Comparison of ENCODE assay signal across 23 mouse cellular contexts in genomic region chr4:107967966-107968682, GRCm38 (mm10). TPM values are rescaled to one million over a fixed set of nuclear protein-coding genes. Genes with fewer than 3 reads are reported as not detected.
DNase-seq lines count a peak whose midpoint lies in the region; ATAC-seq and TF ChIP-seq lines count a peak whose summit lies in the region.
"Had no signal": no experiment of that assay in that cellular context is flagged by ENCODE, and none has a peak within 500 bp of the region (broad histone marks: within the 10 kb centered on the region; RNA-seq: fewer than 3 reads in every experiment).

Gene Slc1a7 (plus strand): TSS chr4:107968332.

- 0 out of 2 replicates have a peak, but pooled peaks have one; percentile 48 for ATAC-seq in heart, embryonic 14.5 days (ENCODE audit: insufficient number of reproducible peaks, insufficient read depth, low FRiP score, low read depth)
- ATAC-seq in lung, embryonic 14.5 days (ENCODE audit: insufficient read depth), result peak; percentile 41; the same call in 1 of the 2 replicates
- ATAC-seq in lung, postnatal 0 days, result no peak
- ATAC-seq: CD4-positive, CD25-positive, alpha-beta regulatory T cell, adult 4 months; midbrain, embryonic 15.5 days had no signal

- H3K9me3 ChIP-seq in heart, embryonic 14.5 days (ENCODE audit: control insufficient read depth, low read length), result no peaks in the 10 kb centered on the region
- no peaks in the 10 kb centered on the region for H3K9me3 ChIP-seq in lung, embryonic 14.5 days (ENCODE audit: low read depth, low read length)
- no peaks in the 10 kb centered on the region for H3K9me3 ChIP-seq in lung, postnatal 0 days (ENCODE audit: low read length)
- H3K9me3 ChIP-seq: hindbrain, embryonic 10.5 days; midbrain, embryonic 15.5 days had no signal

- no peak within 1 kb of the TSS for H3K9ac ChIP-seq in heart, embryonic 14.5 days (ENCODE audit: low read length)
- no peak within 1 kb of the TSS for H3K9ac ChIP-seq in lung, embryonic 14.5 days
- no peak within 1 kb of the TSS for H3K9ac ChIP-seq in lung, postnatal 0 days (replicated peaks; ENCODE audit: low read depth)
- H3K9ac ChIP-seq: midbrain, embryonic 15.5 days had no signal

- DNase-seq in heart, postnatal 4 days, result no peak
- no peak for DNase-seq in lung, embryonic 14.5 days
- DNase-seq in lung, postnatal 0 days (ENCODE audit: low spot score), result no peak
- DNase-seq in MN1 (ENCODE audit: low spot score), result peak; percentile 31
- no peak for DNase-seq in frontal cortex, postnatal 10 days (ENCODE audit: low spot score in 2 of 2)
- DNase-seq: cerebellum, adult 18-20 months; cerebellum, postnatal 25 days; heart, adult 2 months; kidney, adult 2 months; kidney, postnatal 36 days; left cerebral cortex, postnatal 4 days; lung, adult 18-20 months; thymus, postnatal 25 days had no signal

- no peak within 1 kb of the TSS for H3K4me2 ChIP-seq in heart, embryonic 14.5 days (ENCODE audit: low read length)
- no peak within 1 kb of the TSS for H3K4me2 ChIP-seq in lung, embryonic 14.5 days
- no peak within 1 kb of the TSS for H3K4me2 ChIP-seq in lung, postnatal 0 days (replicated peaks; ENCODE audit: low read depth, low read length)
- peak within 1 kb of the TSS; percentile 0 for H3K4me2 ChIP-seq in myocyte (ENCODE audit: low read depth)
- H3K4me2 ChIP-seq: liver, embryonic 11.5 days; midbrain, embryonic 15.5 days had no signal

- H3ac ChIP-seq in myocyte (ENCODE audit: control insufficient read depth, insufficient read length), result no peak within 1 kb of the TSS

- no peak for TF ChIP-seq POLR2A in myocyte (IDR thresholded peaks at IDR 0.05; ENCODE audit: insufficient read length, low read depth)

- H3K4me1 ChIP-seq in heart, embryonic 14.5 days (ENCODE audit: control insufficient read depth in 2 of 2, insufficient read depth in 2 of 2, low read length in 2 of 2), result peaks cover 7 to 8% of the 10 kb centered on the region in 2 experiments; a peak in 3 of 4 replicates
- H3K4me1 ChIP-seq in lung, embryonic 14.5 days (ENCODE audit: insufficient read depth), result no peaks in the 10 kb centered on the region
- no peaks in the 10 kb centered on the region for H3K4me1 ChIP-seq in lung, postnatal 0 days (ENCODE audit: insufficient read depth, low read depth, low read length)

- H3K79me2 ChIP-seq in myocyte (ENCODE audit: control insufficient read depth, insufficient read depth), result no peaks in the 10 kb centered on the region

- TF ChIP-seq CTCF in lung, embryonic 14.5 days (IDR thresholded peaks at IDR 0.05; ENCODE audit: low read depth), result no peak
- no peak for TF ChIP-seq CTCF in lung, postnatal 0 days (IDR thresholded peaks at IDR 0.05)

- no peak for TF ChIP-seq EP300 in lung, postnatal 0 days (IDR thresholded peaks at IDR 0.05)

- H3K27me3 ChIP-seq in heart, embryonic 14.5 days (ENCODE audit: control insufficient read depth, insufficient read depth, low read length), result no peaks in the 10 kb centered on the region
- no peaks in the 10 kb centered on the region for H3K27me3 ChIP-seq in lung, embryonic 14.5 days (ENCODE audit: insufficient read depth, low read length)
- no peaks in the 10 kb centered on the region for H3K27me3 ChIP-seq in lung, postnatal 0 days (replicated peaks; ENCODE audit: insufficient read depth, low read length)
- H3K27me3 ChIP-seq in myocyte (ENCODE audit: control insufficient read depth, insufficient read depth, insufficient read length), result no peaks in the 10 kb centered on the region
- H3K27me3 ChIP-seq: midbrain, embryonic 15.5 days had no signal

- WGBS in heart, embryonic 14.5 days, result 69% methylated on average over 16 of the region's 16 CpGs
- 73% methylated on average over 16 of the region's 16 CpGs for WGBS in lung, embryonic 14.5 days
- 76% methylated on average over 16 of the region's 16 CpGs for WGBS in lung, postnatal 0 days

- H3K4me3 ChIP-seq in heart, embryonic 14.5 days (ENCODE audit: control insufficient read depth in 1 of 2, insufficient read depth in 1 of 2, low read depth in 1 of 2, low read length in 2 of 2), result no peak within 1 kb of the TSS
- H3K4me3 ChIP-seq in lung, embryonic 14.5 days (ENCODE audit: low read depth, low read length), result no peak within 1 kb of the TSS
- no peak within 1 kb of the TSS for H3K4me3 ChIP-seq in lung, postnatal 0 days (ENCODE audit: low read depth, low read length)
- H3K4me3 ChIP-seq in myocyte, result no peak within 1 kb of the TSS
- H3K4me3 ChIP-seq: heart, adult 2 months; hindbrain, embryonic 10.5 days; left cerebral cortex, adult 2 months; midbrain, embryonic 15.5 days had no signal

- H3K36me3 ChIP-seq in heart, embryonic 14.5 days (ENCODE audit: control insufficient read depth, insufficient read depth, low read length), result no peaks in the 10 kb centered on the region
- no peaks in the 10 kb centered on the region for H3K36me3 ChIP-seq in lung, embryonic 14.5 days (ENCODE audit: insufficient read depth)
- no peaks in the 10 kb centered on the region for H3K36me3 ChIP-seq in lung, postnatal 0 days (ENCODE audit: insufficient read depth, low read length)
- no peaks in the 10 kb centered on the region for H3K36me3 ChIP-seq in myocyte (ENCODE audit: control insufficient read depth, insufficient read depth)
- H3K36me3 ChIP-seq: hindbrain, embryonic 10.5 days; midbrain, embryonic 15.5 days had no signal

- H3K27ac ChIP-seq in heart, embryonic 14.5 days (replicated peaks in 1 of 2; ENCODE audit: control insufficient read depth in 1 of 2, insufficient read depth in 1 of 2, low read depth in 2 of 2, low read length in 2 of 2), result no peak within 1 kb of the TSS
- H3K27ac ChIP-seq in lung, embryonic 14.5 days (ENCODE audit: low read depth), result no peak within 1 kb of the TSS
- H3K27ac ChIP-seq in lung, postnatal 0 days (ENCODE audit: low read length), result no peak within 1 kb of the TSS
- H3K27ac ChIP-seq: heart, adult 2 months; hindbrain, embryonic 10.5 days; left cerebral cortex, adult 2 months; macrophage; midbrain, embryonic 15.5 days had no signal

TF ChIP-seq in myocyte, 11 proteins besides CTCF, POLR2A, EP300 and RAD21:
- TF ChIP-seq USF1 (IDR thresholded peaks at IDR 0.05; ENCODE audit: low read depth) (no peak), TCF3 (IDR thresholded peaks at IDR 0.05; ENCODE audit: insufficient read length, low read depth) (no peak), MAX (IDR thresholded peaks at IDR 0.05; ENCODE audit: low read depth) (no peak), E2F4 (IDR thresholded peaks at IDR 0.05; ENCODE audit: insufficient read depth) (no peak)

RNA-seq across cellular contexts. Expression of gene Slc1a7, which starts in this region (rescaled TPM):
- not detected in 2 replicates for polyA plus RNA-seq in heart, embryonic 14.5 days (2014; fragmentation: Nextera tagmentation; extraction: Ambion mirVana)
- total RNA-seq in heart, postnatal 4 days (2021), result not detected
- polyA plus RNA-seq in lung, embryonic 14.5 days (2014; fragmentation: Nextera tagmentation; extraction: Ambion mirVana), result 0.05 and 0.09 TPM in 2 replicates
- 0.17 and 0.48 TPM in 2 replicates for polyA plus RNA-seq in lung, postnatal 0 days (2015; fragmentation: Nextera tagmentation; extraction: Ambion mirVana)
- polyA plus RNA-seq in myocyte (2012; fragmentation: generic; extraction: Trizol), result 0.22 TPM
- total RNA-seq: left cerebral cortex, postnatal 4 days; neutrophil, adult 5-6 weeks had no signal
- polyA plus RNA-seq: CD4-positive, CD25-positive, alpha-beta regulatory T cell, adult 4 months; forebrain, embryonic 11.5 days; hindbrain, embryonic 10.5 days; liver, embryonic 11.5 days; macrophage; midbrain, embryonic 15.5 days had no signal

Comparison
In these comparisons a context has a peak if more than half of its experiments do, and no peak if none do; other contexts are left out.
1. Peak in ATAC-seq in heart, embryonic 14.5 days; RNA of the gene not detected or under 1 TPM.
2. Peak in ATAC-seq in lung, embryonic 14.5 days; RNA of the gene not detected or under 1 TPM.